Mouse (Mus musculus) mesoderm, embryonic 11.5 days (tissue): ENCODE data around the gene Sprn.

Experiments used
- DNase-seq: peaks from one replicate; pipeline ENCODE4 v3.0.0-alpha.2; 2012; ENCODE audit warnings: low read depth, low spot score

Sprn gene

DNA sequence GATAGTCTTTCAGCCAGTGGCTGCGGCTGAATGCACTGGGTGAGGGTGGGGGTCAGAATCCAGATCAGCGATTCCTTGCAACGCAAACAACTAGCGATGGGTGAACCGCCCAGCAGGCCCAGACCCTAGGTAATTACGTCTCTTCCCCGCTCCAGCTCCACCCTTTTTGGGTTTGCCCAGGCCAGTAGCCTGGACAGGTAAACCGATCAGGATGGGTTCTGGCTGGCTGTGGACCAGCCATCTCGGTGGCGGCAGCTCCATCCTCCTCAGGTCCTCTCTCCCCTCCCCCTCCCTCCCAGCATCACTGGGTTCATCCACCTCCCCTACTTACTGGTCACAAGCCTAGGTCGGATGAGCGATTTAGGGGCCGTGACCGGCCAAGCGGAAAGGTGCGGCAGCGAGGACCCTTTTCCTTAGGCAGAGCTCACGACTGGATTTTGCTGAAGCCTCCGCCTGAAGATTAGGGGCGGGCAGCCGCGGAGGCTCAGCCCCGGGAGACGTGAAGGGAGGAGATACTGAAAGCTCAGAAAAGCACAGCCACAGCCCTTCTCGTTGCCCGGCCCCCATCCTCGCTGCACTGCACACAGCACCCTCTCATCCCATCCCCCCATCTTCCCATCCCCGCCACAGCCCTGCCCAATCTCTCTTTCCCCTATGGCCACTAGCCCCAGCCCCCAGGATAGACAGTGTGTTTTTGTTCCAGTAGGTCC is at the start of gene Sprn:
Gene Sprn, minus strand, starts transcription at position 660 of the 710 bp plus-strand sequence.
- peak; percentile 24 for DNase-seq

DNA sequence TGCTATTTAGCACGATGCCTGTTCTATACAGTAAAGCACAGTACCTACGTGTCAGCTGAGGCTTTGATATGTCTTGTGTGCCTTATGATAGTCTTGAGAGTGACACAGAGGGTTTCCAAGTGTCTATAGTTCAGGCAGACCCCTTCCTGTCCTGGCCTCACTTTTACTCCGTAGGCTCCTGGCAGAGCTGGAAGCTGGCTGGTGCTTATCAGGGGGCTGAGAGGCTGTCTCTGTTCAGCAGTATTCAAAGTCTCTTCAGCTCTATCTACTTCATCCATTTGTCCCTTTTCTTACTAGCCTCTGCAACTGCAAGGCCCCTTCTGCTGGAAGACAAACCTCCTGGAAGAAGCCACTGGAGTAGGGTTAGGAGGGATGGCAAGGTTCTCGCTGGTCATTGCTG is 46.4 kb upstream of the Sprn start:
- no peak for DNase-seq

DNA sequence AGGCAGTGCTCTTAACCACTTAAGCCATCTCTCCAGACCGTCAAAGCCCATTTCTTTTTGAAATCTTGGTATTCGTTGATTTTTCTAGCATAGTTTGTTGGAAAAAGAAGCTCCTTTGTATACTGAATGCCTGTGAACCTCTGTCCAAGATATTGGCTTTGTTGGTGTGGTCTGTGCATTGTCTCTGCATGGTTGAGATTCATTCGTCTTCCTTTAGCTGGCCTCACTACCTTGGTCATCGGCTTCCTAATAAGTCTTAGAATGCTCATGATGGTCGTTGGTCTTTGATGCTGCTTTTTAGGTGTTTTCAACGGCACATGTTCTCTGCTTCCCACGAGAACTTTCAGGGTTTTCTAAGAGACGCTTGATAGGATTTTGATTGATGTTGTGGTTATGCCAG is 41.3 kb upstream of the Sprn start:
- no peak for DNase-seq

DNA sequence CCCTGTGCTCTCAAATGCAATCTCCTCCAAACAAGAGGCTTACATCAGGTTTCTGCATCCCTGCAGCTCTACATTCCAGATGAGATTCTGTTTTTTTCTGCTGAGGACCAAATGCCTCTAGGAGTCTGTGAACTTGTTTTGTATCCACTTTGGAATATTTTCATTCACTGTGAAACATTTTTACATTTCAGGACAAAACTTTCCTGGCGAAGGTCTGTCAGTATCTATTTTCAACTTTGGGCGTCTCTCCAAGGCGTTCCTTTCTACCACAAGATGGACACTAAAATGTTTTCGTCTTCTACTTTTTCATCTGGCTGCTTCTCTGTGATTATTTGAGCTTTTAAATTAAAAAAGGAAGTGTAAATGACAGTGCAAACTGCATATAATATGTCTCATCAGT is 39.4 kb upstream of the Sprn start:
- no peak for DNase-seq

DNA sequence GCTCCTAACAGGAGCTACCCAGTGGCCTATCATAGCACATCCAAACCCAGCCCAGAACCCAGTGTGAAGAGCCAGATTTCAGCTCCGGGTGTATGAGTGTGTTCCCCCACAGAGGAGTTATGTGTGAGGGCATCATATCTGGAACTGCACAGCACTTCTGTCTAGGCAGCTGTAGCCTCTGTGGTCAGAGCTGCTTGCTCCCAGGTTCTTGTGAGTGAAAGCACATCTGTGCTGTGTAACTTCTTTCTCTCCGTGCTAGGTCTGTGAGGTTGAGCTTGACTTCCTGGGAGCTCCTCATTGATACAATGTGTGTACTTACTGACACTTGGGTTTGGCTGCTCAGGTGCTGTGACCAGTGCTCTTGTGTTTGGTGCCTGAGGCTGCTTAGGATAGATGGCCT is 38.2 kb upstream of the Sprn start:
- no peak for DNase-seq

DNA sequence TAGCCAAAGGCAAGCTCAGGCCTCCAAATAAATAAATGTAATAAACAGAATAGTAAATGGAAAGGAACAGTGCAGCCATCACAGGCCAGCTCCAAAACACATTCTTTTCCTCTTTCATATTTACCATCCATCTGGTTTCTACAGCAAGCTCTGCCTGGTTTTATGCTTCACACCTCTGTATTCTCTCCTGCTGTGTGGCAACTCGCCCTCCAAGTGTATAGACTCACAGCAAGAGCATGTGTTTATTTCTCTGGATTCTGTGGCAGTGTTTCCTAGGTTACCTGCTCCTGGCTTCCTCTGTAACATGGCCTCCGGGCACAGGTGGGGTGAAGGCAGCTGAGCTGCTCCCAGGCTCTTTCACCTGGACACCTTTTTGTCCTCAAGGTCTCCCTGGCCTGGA is 37.8 kb upstream of the Sprn start:
- no peak for DNase-seq

DNA sequence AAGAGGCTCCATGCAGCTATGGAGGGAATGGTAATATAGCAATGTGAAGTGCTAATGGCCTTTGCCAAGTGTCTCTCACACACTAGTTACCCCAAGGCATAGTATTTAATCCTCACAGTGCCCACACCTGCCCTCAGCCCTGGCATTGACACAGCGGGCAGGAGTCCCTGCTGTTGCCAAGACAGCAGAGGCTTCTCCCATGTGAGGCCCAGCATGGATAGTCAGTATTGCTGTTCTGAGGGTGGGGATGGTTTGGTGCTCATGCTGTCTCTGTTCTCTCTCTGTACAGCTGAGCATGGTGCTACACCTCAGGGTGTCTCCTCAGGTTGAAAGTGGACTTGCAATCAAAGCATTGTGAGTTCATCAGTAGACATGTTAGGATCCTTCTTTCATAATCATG is 35.8 kb upstream of the Sprn start:
- DNase-seq, result no peak

DNA sequence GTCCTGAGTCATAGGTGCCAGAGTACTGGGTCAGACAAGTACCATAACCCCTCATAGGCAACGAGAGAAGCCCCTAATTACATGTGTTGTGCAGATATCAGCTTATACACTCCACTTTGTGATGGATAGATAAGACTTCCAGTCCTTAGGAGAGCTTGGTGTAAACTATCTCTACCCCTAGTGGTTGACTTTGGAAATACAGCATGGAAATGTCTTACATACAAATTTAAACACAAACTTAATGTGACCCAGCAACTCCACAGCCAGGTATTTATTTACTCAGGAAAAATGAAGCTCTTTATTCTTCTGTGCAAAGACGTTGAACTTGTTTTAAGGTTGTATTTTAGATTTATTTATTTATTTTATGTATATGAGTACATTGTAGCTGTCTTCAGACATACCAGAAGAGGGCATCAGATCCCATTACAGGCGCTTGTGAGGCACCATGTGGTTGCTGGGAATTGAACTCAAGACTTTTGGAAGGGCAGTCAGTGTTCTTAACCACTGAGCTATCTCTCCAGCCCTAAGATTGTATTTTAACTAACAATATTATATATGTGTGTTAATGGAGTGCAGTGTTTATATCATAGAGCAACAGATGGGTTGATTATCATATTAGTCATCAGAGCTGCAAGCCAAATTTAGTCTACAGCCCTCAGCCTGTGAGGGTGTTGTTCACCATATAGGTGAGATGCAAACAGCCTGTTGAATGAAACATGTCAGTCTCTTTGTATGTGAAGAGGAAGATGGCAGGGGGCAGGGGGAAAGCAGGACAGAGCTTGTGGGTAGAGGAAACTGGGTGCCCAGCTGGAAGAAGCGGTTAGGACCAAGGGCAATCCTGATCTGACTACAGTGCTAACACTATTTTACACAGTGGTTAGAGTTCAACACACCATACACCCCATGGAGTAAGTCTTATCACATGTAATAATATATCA is 34.0 kb upstream of the Sprn start:
- peak; percentile 52 for DNase-seq

DNA sequence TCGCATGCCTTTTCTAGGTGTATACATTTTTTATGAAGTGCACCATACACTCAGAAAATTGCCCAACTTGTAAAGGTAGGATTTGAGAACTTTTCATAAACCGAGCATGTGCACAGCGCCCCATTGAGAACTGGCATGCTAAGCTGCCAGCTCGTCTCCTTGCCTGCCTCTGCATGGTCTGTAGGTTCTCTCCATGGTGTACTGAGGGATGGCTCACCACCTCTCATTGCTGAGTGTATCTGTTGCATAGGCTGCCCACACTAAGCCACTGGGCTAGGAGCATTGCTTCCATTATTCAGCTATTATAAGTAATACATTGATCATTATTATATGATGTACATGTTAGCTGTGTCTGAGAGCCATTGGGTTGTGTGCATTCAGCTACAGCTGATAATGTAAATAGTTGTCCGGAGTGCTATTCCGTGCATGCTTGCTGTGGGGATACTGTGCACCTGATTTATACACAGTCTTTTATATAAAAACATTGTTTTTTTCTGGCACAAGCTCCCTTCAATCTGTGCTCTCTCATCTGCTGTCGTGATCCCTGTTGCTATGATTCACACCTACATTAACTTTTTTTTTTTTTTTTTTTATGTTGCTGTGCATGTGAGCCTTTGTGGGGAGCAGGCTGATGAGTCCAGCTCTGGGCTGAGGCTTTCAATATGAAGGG is 33.2 kb upstream of the Sprn start:
- DNase-seq, result no peak

DNA sequence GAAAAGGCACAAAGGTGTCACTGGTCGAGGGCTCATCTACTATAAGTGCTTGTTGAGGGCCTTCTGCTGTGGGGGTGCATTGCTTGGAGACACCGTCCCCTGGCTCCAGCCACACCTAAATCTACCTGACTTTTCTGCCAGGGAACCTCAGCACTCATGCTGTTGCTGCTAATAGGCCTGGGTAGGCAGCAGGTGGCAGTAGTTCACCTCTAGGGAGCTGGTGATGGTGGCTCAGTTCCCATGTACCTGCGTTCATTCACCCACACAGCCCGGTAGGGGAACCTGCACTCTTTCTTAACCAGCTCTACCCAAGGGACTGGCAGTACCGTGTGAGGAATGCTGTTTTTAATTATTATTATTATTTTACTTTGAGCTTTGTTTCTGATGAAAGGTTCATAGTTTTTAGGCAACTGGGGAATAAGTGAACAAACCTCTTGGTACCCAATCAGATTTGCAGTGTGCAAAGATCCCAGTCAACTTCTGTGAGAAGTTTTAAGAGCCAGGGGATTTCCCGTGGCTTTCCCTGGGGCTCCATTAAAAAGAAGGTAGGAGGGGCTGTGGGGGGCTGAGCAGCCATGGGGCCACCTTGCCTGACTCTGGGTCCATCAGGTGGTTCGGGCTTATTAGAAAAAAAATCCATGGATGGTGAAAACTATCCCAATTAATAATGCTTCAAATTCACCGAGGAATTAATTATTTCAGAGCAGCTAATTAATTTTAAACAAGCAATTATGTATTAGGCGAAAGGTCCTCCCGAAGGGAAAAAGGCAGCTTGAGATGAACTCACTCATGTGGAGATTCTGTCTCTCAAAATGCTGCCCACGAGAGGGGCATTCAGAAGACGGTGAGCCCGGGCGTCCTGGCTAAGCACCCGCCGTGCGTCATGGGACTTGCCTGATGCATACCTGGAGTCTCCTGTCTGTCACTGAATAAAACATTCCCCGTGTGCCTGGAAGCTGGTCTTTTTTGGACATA is 32.3 kb upstream of the Sprn start:
- DNase-seq, result peak; percentile 8

DNA sequence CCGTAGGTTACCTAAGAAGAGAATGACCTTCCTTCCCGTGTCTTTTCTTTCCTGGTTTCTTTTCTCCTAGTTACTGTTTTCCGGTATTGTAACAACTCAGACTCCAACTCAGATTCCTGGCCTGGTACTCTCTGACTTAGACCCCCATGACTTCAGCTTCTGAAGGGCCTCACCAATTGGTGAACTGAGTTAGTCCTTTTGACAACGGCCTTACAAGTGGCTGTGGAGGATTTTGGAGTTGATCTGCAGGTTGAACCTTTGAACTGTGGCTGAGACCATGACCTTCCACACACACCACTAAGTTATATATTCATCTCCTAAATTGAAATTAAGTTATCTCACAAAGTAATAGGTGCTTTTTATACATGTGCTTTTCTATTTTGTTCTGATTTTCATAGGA is 29.5 kb upstream of the Sprn start:
- DNase-seq, result no peak

DNA sequence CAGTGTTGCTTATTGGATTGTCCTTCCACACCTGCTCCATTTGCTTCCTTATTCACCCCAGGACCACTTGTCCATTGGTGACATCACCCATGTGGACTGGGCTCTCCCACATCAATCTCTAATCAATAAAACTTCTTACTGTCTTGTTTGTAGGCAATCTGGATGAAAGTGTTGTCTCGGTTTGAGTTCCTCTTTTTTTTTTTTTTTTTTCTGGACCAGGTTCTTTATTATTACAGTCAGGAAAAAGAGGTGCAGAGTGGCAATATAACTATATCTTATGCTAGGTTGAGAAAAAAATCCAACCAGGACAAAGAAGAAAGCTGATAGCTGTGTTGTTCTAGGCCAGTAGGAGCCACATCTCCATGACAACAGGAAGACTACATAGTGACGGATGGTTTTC is 26.0 kb upstream of the Sprn start:
- DNase-seq, result no peak

DNA sequence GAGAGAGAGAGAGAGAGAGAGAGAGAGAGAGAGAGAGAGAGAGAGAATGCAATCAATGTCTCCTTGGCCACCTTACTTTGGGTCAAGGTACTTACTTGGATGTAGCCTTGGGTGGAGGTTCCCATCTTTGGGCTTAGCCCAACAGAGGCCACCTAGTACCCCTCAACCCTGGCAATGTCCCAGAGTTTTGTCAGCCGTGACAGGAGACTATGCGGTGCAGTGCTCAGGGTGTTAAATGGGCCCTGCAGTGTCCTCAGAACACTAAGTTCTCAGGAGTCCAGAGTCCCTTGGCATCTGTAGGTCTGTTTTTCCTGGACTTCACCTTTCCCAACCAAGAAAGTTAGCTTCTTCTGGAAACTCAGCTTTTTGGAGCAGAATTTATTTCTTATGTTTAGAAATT is 24.5 kb upstream of the Sprn start:
- DNase-seq, result no peak

DNA sequence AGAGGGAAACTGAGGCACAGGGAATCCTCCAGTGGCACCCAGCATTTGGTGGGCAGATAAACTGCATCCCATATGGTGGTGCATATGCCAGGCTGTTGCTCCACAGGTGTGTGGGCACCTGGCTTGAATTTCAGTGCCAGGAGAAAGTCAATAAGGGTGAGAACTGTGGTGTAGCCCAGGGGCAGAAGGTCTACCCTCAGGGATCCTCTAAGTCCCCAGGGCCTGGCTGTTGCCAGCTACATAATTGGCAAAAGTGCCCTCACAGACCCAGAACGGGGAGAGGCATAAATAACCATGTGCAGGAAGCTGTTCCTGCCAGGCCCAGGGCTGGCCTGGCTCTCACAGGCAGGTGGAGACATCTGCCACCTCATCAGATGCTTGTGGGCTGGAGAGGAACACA is 18.3 kb upstream of the Sprn start, which contains the start of gene Olfr523:
Gene Olfr523, plus strand, starts transcription at position 282 of the 400 bp plus-strand sequence.
- no peak for DNase-seq

DNA sequence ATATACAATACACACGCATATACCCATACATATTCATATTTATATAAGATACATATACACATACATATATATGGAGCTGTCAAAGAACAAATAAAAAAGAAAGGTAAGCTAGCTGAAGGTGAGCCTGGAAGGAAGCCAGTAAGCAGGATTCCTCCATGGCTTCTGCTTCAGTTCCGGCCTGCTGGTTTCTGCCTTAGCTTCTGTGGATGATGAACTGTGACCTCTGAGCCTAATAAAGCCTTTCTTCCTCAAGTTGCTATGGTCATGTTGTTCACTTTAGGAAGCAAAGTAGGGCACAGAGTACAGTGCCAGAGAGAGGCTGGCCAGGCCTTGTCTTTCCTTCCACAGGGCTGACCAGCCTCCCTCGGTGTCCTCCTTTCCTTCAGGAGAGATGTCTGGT is 16.2 kb upstream of the Sprn start:
- DNase-seq, result no peak

DNA sequence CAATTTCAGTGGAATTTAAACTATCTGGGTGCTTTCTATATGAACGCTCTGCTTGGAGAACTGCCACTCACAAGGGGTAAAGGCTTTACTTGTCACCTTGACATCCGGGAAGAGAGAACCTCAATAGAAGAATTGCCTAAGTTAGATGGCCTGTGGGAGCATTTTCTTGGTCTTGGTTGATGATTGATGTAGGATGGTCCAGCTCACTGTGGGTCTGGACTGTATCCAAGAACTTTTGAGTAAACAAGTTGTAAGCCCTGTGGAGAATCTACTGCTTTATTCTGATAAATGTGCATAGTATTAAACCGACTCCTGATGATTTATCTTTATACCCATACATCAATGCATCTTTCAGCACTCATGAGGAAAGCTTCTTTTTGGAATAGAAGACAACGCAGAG is 14.7 kb upstream of the Sprn start:
- no peak for DNase-seq

DNA sequence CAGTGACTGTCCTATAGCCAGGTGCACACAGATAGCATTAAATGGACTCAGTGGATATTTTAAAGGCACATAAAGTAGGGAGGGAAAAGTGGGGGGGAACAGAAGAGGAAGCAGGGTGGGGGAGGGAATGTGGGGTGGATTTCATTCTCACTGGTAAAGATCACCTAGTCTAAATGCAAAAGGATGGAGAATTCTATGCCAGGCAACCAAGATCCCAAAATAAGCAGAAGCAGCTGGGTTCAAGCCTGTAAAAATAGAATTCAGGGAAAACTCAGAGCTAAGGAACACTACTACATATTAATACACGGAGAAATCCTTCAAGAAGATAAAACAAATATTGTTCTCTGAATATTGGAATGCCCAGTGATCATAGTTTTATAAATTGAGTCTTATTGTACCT is 13.3 kb upstream of the Sprn start:
- DNase-seq, result no peak

DNA sequence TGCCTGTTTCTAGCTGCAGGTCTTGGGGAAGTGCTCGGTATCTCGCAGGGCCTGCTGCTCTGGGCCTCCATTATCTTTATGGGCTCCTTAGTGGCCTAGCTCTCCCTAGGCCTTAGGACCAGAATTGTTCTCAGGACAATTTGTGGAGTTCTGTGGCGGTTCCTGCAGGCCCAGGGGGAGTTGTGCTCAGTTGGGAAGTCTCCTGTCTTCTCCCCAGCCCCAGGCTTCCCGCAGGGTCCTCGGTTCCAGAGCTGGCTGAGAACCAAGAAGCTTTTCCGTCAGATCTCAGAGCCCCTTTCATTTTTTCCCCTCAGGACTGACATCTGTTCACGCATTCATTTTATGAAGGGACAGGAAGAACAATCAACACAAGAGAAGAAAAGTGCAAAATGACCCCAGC is 10.0 kb upstream of the Sprn start, which contains the start of gene Olfr522:
Gene Olfr522, minus strand, starts transcription at position 101 of the 400 bp plus-strand sequence.
- DNase-seq, result no peak

DNA sequence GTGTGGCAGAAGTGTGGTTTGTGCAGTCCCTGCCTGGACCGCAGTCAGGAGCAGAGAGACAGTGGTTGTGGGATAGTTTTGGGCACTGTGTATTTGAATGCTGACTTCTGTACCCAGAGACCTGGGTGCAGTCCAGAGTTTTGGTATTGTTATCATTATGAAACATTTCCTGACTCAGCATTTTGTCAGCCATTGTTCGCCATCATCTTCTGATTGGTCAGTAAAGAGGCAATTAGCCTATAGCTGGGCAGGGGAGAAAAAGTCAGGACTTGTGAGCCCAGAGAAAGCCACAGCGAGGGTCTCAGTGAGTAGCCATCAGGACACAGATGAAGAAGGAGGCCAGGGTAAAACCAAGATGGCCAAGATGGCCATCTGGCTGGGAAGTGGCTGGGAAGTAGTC is 5.7 kb upstream of the Sprn start:
- DNase-seq, result no peak

DNA sequence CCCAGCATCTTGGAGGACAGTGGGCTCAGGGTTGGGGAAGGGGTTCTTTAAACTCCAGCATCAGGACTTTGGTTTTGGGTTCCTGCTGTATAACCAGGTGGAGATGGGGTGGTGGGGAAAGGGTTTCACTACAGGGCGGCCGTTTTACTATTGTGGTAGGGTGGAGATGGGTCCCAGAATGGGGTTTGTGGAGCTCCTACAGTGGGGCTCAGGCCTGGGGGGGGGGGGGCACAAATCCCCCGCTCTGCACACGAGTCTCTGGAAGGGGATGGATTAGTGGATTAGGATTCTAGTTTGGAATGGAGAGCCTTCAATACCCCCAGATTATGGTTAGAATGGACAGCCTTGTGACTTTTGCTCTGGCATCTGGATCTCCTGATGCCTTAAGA is 854 bp downstream of the Sprn start:
- DNase-seq, result no peak

DNA sequence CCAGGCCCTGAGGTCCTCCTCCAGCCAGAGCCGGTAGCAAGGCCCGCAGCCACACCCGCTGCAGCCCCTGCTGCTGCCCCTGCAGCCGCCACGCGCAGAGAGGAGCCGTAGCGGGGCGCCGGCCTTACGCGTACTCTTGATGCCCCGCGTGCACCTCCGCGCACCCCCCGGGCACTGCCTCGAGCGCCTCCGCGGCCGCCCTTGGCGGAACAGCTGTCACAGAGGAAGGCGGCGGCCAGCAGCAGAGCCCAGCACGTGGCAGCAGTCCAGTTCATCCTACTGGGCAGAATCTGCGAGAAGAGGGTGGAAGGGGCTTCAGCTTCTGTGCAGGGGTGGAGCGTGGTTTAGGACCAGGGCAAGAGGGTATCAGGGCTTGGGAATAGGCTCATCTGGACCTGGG is 1.3 kb downstream of the Sprn start:
- DNase-seq, result peak; percentile 33
